Mouse (Mus musculus) lung, embryonic 15.5 days (tissue): Measurements from ENCODE around the gene Gria2. TPM values are rescaled to one million over a fixed set of nuclear protein-coding genes. Genes with fewer than 3 reads are reported as not detected.

Experiments used
- ATAC-seq: fragments of 200-750 bp; cut with Nextera tagmentation; 2 replicates; pipeline ENCODE4 v1.8.0; 2017; ENCODE audit warnings: moderate number of reproducible peaks, borderline replicate concordance; ENCODE audit not compliant: low FRiP score, low TSS enrichment; ENCODE audit errors: extremely low read depth
- H3K27ac ChIP-seq: fragments of 300-500 bp; sonication (generic); 2 replicates; pipeline ENCODE4 v1.5.1; 2015; ENCODE audit warnings: moderate library complexity, mild to moderate bottlenecking, inconsistent platforms
- H3K27me3 ChIP-seq: fragments of 300-500 bp; sonication (generic); 2 replicates; pipeline ENCODE4 v1.6.1; 2015; ENCODE audit warnings: inconsistent platforms
- H3K36me3 ChIP-seq: fragments of 300-500 bp; sonication (generic); 2 replicates; pipeline ENCODE4 v1.6.1; 2015; ENCODE audit warnings: inconsistent platforms
- H3K4me1 ChIP-seq: fragments of 300-500 bp; sonication (generic); 2 replicates; pipeline ENCODE4 v1.6.1; 2015; ENCODE audit warnings: inconsistent platforms
- H3K4me2 ChIP-seq: fragments of 300-500 bp; sonication (generic); 2 replicates; pipeline ENCODE4 v1.6.1; 2015; ENCODE audit warnings: inconsistent platforms, mild to moderate bottlenecking, moderate library complexity
- H3K4me3 ChIP-seq: fragments of 300-500 bp; sonication (generic); 2 replicates; pipeline ENCODE4 v1.5.1; 2015; ENCODE audit warnings: mild to moderate bottlenecking, inconsistent platforms
- H3K9ac ChIP-seq: fragments of 300-500 bp; sonication (generic); 2 replicates; pipeline ENCODE4 v1.6.1; 2015; ENCODE audit warnings: inconsistent platforms
- H3K9me3 ChIP-seq: fragments of 300-500 bp; sonication (generic); 2 replicates; pipeline ENCODE4 v1.6.1; 2016; ENCODE audit warnings: inconsistent platforms
- WGBS: fragments of 180-500 bp; shearing (Covaris S2); methylation state at CpG from one replicate; pipeline ENCODE4 v1.1.7; 2015; 5-methylcytosine and 5-hydroxymethylcytosine counted together
- microRNA-seq: library from miRNA; unstranded; fragments of <30 nt; microRNA quantifications from one replicate; pipeline ENCODE4, GENCODE M21; 2016
- polyA plus RNA-seq: library from polyadenylated mRNA; unstranded; fragments of >200 nt; fragmentation: Nextera tagmentation; extraction: Ambion mirVana; gene quantifications from 2 replicates; pipeline ENCODE4 v1.2.1, GENCODE M21; 2015

Gene Gria2
- polyA plus RNA-seq, 1 experiment from 2014 or later: 0.46 TPM

GRCm38 (mm10) chr3:80661838-80662237, 140.8 kb downstream of the Gria2 start:
- WGBS: 44% methylated on average over 3 of the region's 3 CpGs
- no peak for ATAC-seq

DNA sequence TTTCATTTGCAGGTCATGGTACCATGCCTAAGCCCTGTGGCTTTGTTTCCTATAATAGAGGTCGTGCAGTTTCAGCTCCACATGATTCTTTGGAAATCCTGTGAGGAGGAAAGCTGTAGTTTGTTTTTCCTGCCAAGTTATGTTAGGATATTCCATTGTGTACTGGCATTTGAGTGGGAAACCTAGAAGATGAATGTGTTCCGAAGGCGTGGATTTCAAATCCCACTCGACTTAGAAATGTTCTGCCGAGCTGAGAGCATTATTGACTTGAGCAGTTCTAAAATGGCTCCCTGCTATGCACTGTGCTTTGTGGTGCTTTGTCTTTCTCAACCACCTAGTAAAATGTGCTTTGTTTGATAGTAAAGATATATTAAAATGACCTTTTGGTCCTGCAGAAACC, 150.4 kb downstream of the Gria2 start:
- H3K4me2 ChIP-seq: no peak overlapping the region
- ATAC-seq: no peak
- no peaks in the 10 kb centered on the region for H3K36me3 ChIP-seq
- H3K27ac ChIP-seq: no peak overlapping the region
- no peak overlapping the region for H3K9ac ChIP-seq
- no peaks in the 10 kb centered on the region for H3K4me1 ChIP-seq
- no peak overlapping the region for H3K4me3 ChIP-seq
- H3K27me3 ChIP-seq: no peaks in the 10 kb centered on the region
- 58% methylated on average over 5 of the region's 5 CpGs for WGBS
- H3K9me3 ChIP-seq: no peaks in the 10 kb centered on the region

More at GRCm38 (mm10) chr3:80661838-80662237, 140.8 kb downstream of the Gria2 start:
- Histone ChIP-seq H3K27me3 (no peaks in the 10 kb centered on the region), H3K4me2 (no peak overlapping the region), H3K9me3 (no peaks in the 10 kb centered on the region), H3K27ac (no peak overlapping the region), H3K4me3 (no peak overlapping the region), H3K36me3 (no peaks in the 10 kb centered on the region), H3K4me1 (no peaks in the 10 kb centered on the region), H3K9ac (no peak overlapping the region)

Small RNAs within 50 kb of the gene (microRNA-seq; reads per million reads assigned to microRNA genes)
- gene Gm25749: not detected

Other genes starting within 250 kb of the Gria2 start
- 3.4 and 3.7 TPM in 2 replicates for gene Glrb, start 110.8 kb upstream of the Gria2 start, polyA plus RNA-seq
- 12.8 and 14.4 TPM in 2 replicates for gene Pdgfc, start 233.6 kb upstream of the Gria2 start, polyA plus RNA-seq